Mouse (Mus musculus): ENCODE data around the gene Vmn2r84.
"Not testable (repeated sequence)": the region's sequence is repeated elsewhere in the genome, so short reads cannot be mapped to it uniquely, and the experiment has no call there.

The Vmn2r84 gene

GRCm38 (mm10) chr10:130394232-130394631 is at the start of gene Vmn2r84:
Gene Vmn2r84 (minus strand): TSS chr10:130394332.
- no peak for DNase-seq

GRCm38 (mm10) chr10:130434185-130434898 is 40.2 kb upstream of the Vmn2r84 start:
- not testable (repeated sequence) for DNase-seq

GRCm38 (mm10) chr10:130429603-130430002 is 35.5 kb upstream of the Vmn2r84 start, which contains the start of gene Vmn2r85:
Gene Vmn2r85 (minus strand): TSS chr10:130429703.
- not testable (repeated sequence) for DNase-seq

GRCm38 (mm10) chr10:130422368-130422767 is 28.2 kb upstream of the Vmn2r84 start:
- not testable (repeated sequence) for DNase-seq

GRCm38 (mm10) chr10:130420401-130420800 is 26.3 kb upstream of the Vmn2r84 start:
- no peak for DNase-seq

GRCm38 (mm10) chr10:130419954-130420353 is 25.8 kb upstream of the Vmn2r84 start:
- not testable (repeated sequence) for DNase-seq

- DNase-seq: not testable (repeated sequence)
Measured at GRCm38 (mm10) chr10:130416352-130416751, 22.2 kb upstream of the Vmn2r84 start.

- not testable (repeated sequence) for DNase-seq
Measured at GRCm38 (mm10) chr10:130412167-130412698, 18.1 kb upstream of the Vmn2r84 start.

GRCm38 (mm10) chr10:130375145-130375544 is 19.0 kb downstream of the Vmn2r84 start:
- DNase-seq: no peak

- no peak for DNase-seq
Measured at GRCm38 (mm10) chr10:130372491-130373173, 21.5 kb downstream of the Vmn2r84 start.

- no peak for DNase-seq
Measured at GRCm38 (mm10) chr10:130371644-130372043, 22.5 kb downstream of the Vmn2r84 start.

GRCm38 (mm10) chr10:130370005-130370682 is 24.0 kb downstream of the Vmn2r84 start:
- DNase-seq: no peak

- no peak for DNase-seq
Measured at GRCm38 (mm10) chr10:130368384-130368783, 25.7 kb downstream of the Vmn2r84 start.

GRCm38 (mm10) chr10:130364766-130365165 is 29.4 kb downstream of the Vmn2r84 start:
- no peak for DNase-seq

- DNase-seq: no peak
Measured at GRCm38 (mm10) chr10:130363438-130364164, 30.5 kb downstream of the Vmn2r84 start.

GRCm38 (mm10) chr10:130344056-130344455 is 50.1 kb downstream of the Vmn2r84 start:
- no peak for DNase-seq

GRCm38 (mm10) chr10:130340050-130340449 is 54.1 kb downstream of the Vmn2r84 start:
- DNase-seq: not testable (repeated sequence)

- DNase-seq: no peak
Measured at GRCm38 (mm10) chr10:130337581-130337980, 56.6 kb downstream of the Vmn2r84 start.

GRCm38 (mm10) chr10:130336385-130336784 is 57.7 kb downstream of the Vmn2r84 start:
- no peak for DNase-seq

GRCm38 (mm10) chr10:130330711-130331110 is 63.4 kb downstream of the Vmn2r84 start:
- DNase-seq: no peak
